In the genomic region with DNA sequence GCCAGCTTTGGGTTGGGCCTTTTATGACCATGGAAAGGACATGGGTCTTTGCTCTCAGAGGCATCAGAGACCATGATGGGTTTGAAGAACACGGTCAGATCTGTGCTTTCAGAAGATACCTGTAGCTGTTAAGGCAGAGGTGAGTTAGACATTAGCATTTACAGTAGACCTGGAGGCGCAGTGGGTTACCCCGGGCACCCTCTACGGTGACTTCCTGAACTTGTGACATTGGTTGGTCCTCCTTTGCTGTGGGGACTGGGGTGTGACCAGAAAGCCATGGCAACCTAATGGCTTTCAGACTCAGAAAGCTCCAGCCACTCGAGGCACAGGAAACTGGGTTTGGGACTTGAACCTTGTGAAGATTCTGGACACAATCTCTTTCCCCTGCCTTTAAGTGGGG, we compare ENCODE assay signal across 12 mouse cellular contexts.
"Had no signal": no experiment of that assay in that cellular context is flagged by ENCODE, and none has a peak within 500 bp of the region (broad histone marks: within the 10 kb centered on the region; RNA-seq: fewer than 3 reads in every experiment).

No protein-coding gene starts in this region.

- DNase-seq: kidney, adult 11 months; kidney, adult 9 months; kidney, postnatal 4 days; left cerebral cortex, postnatal 4 days; lung, adult 18-20 months; right cerebral cortex, postnatal 14 days; thymus, postnatal 4 days had no signal

- H3K9ac ChIP-seq: limb, embryonic 13.5 days; midbrain, embryonic 13.5 days had no signal

- H3K4me3 ChIP-seq: layer of hippocampus, adult 2 months; limb, embryonic 13.5 days; midbrain, embryonic 13.5 days had no signal

- ATAC-seq: midbrain, embryonic 13.5 days had no signal

- H3K27ac ChIP-seq: kidney, postnatal 0 days; layer of hippocampus, adult 2 months; limb, embryonic 13.5 days; midbrain, embryonic 13.5 days; stomach, postnatal 0 days had no signal

- H3K9me3 ChIP-seq: limb, embryonic 13.5 days; midbrain, embryonic 13.5 days had no signal

- H3K27me3 ChIP-seq: limb, embryonic 13.5 days had no signal

- H3K36me3 ChIP-seq: limb, embryonic 13.5 days; midbrain, embryonic 13.5 days had no signal

- H3K4me2 ChIP-seq: limb, embryonic 13.5 days; midbrain, embryonic 13.5 days had no signal
